Mouse (Mus musculus): Measurements from ENCODE around the gene Fmnl2. TPM values are rescaled to one million over a fixed set of nuclear protein-coding genes. Genes with fewer than 3 reads are reported as not detected.
A peak's percentile ranks its signal among the peaks of the same experiment; 100 is the strongest.

Gene Fmnl2
- polyA plus RNA-seq, 1 experiment = 3.9 TPM

DNA sequence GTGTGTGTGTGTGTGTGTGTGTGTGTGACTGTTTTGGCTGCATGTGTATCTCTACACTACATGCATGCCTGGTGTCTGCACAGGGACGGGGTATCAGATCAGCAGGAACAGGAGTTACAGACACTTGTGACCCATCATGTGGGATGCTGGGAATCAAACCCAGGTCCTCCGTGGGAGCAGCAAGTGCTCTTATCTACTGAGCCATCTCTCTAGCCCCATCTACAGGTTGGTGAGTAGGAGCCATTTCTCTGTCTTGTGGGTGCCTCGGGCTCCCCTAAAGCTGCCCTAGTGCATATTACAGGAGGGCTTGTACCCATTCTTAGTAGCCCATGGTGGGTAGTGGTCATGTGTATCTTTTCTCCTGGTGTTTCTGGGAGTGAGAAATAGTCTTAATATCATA, 90.7 kb downstream of the Fmnl2 start:
- Histone ChIP-seq H3K4me1 (ENCODE audit: control insufficient read depth, insufficient read depth, insufficient read length, low read length) (peaks cover 8% of the 10 kb centered on the region; the same call in 1 of the 2 replicates), H3K27ac (replicated peaks; ENCODE audit: low read depth, low read length) (no peak overlapping the region), H3K4me3 (ENCODE audit: insufficient read depth, low read depth, low read length) (no peak overlapping the region)

DNA sequence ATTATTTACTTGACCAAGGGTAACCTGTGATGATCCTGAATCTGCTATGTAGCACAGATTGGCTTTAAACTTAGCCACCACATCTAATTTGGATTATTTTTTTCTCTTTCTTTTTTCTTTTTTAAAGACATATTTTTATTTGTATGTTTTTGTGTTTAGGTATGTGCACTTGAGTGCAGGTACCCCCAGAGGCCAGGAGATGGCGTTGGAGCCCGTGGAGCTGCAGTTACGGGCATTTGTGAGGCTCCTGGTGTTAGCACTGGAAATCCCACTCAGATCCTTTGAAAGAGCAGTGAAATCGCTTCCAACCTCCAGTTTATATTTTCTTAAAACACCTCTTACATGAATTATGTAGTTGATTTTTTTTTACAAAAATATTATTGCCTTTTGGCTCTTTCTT, 91.9 kb downstream of the Fmnl2 start:
- Histone ChIP-seq H3K4me3 (ENCODE audit: insufficient read depth, low read depth, low read length) (no peak overlapping the region), H3K4me1 (ENCODE audit: control insufficient read depth, insufficient read depth, insufficient read length, low read length) (peaks cover 5% of the 10 kb centered on the region; the same call in 1 of the 2 replicates)

DNA sequence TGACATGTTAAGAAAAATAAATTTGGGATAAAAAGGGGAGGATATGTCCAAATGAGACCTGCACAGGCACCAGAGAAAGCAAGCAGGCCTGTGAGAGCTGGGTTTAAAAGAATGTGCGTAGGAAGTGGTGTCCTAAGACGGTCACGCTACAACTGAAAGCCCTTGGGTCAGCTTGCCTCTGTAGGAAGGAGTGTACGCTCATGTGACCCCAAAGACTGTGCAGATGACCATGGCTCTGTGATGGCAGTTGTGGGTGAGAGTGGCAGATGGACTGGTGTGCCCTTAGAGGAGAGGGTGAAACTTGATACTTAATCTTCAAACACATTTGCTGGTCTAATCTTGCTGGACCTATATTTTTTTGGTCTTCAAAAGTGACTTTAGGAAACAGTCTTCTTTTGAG, 92.6 kb downstream of the Fmnl2 start:
- Histone ChIP-seq H3K4me3 (ENCODE audit: insufficient read depth, low read depth, low read length) (no peak overlapping the region), H3K4me1 (ENCODE audit: control insufficient read depth, insufficient read depth, insufficient read length, low read length) (peaks cover 6% of the 10 kb centered on the region; the same call in 1 of the 2 replicates), H3K27ac (replicated peaks; ENCODE audit: low read depth, low read length) (no peak overlapping the region)

More for the DNA sequence above, 91.9 kb downstream of the Fmnl2 start:
- no peak overlapping the region for H3K27ac ChIP-seq (replicated peaks; ENCODE audit: low read depth, low read length)

GRCm38 (mm10) chr2:52952202-52952730, 94.6 kb downstream of the Fmnl2 start:
- H3K27ac ChIP-seq (replicated peaks; ENCODE audit: low read depth, low read length) = no peak overlapping the region
- H3K4me1 ChIP-seq (ENCODE audit: control insufficient read depth, insufficient read depth, insufficient read length, low read length) = peaks cover 11% of the 10 kb centered on the region; the same call in 1 of the 2 replicates
- H3K4me3 ChIP-seq (ENCODE audit: insufficient read depth, low read depth, low read length) = no peak overlapping the region

- H3K27ac ChIP-seq (replicated peaks; ENCODE audit: low read depth, low read length) = peak overlapping the region; percentile 67; the same call in 1 of the 2 replicates
- no peak overlapping the region for H3K4me3 ChIP-seq (ENCODE audit: insufficient read depth, low read depth, low read length)
- peaks cover 17% of the 10 kb centered on the region; the same call in 1 of the 2 replicates for H3K4me1 ChIP-seq (ENCODE audit: control insufficient read depth, insufficient read depth, insufficient read length, low read length)
These were observed 97.4 kb downstream of the Fmnl2 start for GRCm38 (mm10) chr2:52955090-52955489.

DNA sequence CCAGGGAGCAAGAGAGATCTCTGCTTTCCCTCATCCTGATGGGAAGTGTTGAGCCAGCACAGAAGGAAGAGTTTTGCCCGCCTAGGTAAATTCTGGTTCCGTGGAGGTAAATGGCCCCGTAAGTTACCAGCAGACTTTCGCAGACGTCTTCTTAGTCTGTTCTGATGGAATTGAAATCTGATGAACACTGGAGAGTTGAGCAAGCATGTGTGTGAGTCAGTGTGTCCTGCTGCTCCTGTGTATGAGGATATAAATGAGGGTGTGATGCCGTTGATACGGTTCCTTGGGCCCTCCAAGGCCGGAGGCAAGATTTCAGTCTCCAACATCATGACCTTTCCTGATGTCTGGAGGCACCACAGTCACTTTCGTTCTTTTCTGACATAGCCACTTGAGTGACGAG, 98.2 kb downstream of the Fmnl2 start:
- Histone ChIP-seq H3K4me1 (ENCODE audit: control insufficient read depth, insufficient read depth, insufficient read length, low read length) (peaks cover 19% of the 10 kb centered on the region), H3K27ac (replicated peaks; ENCODE audit: low read depth, low read length) (peak overlapping the region; percentile 45), H3K4me3 (ENCODE audit: insufficient read depth, low read depth, low read length) (no peak overlapping the region)

GRCm38 (mm10) chr2:52957771-52958534, 100.3 kb downstream of the Fmnl2 start:
- Histone ChIP-seq H3K4me1 (ENCODE audit: control insufficient read depth, insufficient read depth, insufficient read length, low read length) (peaks cover 19% of the 10 kb centered on the region), H3K4me3 (ENCODE audit: insufficient read depth, low read depth, low read length) (no peak overlapping the region), H3K27ac (replicated peaks; ENCODE audit: low read depth, low read length) (no peak overlapping the region; the same call in 1 of the 2 replicates)

- Histone ChIP-seq H3K4me3 (ENCODE audit: insufficient read depth, low read depth, low read length) (peak overlapping the region; percentile 11), H3K27ac (replicated peaks; ENCODE audit: low read depth, low read length) (peak overlapping the region; percentile 0; the same call in 1 of the 2 replicates), H3K4me1 (ENCODE audit: control insufficient read depth, insufficient read depth, insufficient read length, low read length) (peaks cover 19% of the 10 kb centered on the region)
These were observed 101.1 kb downstream of the Fmnl2 start for GRCm38 (mm10) chr2:52958535-52959290.

- Histone ChIP-seq H3K4me1 (ENCODE audit: control insufficient read depth, insufficient read depth, insufficient read length, low read length) (peaks cover 19% of the 10 kb centered on the region), H3K27ac (replicated peaks; ENCODE audit: low read depth, low read length) (0 out of 2 replicates have a peak overlapping the region, but pooled peaks have one; percentile 0), H3K4me3 (ENCODE audit: insufficient read depth, low read depth, low read length) (peak overlapping the region; percentile 11)
These were observed 101.6 kb downstream of the Fmnl2 start for GRCm38 (mm10) chr2:52959291-52959621.

DNA sequence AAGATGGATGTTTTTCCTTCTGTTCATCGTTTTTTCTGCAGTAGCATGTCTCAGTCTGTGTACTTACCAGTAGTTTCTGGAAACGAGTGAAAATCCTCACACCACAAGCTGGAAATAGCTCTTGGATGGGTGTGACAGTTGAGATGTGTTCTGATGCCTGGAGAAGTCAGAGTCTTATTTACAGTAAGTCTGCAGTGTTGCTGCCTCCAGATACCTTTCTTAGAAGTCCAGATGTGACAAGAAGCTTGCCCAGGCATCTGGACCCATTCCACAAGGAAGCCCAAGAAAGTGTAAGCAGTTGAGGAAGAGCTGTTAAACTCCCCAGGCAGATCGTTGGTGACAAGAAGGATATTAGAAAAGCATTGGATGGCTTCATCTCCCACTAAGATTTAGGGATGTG, 102.3 kb downstream of the Fmnl2 start:
- H3K4me3 ChIP-seq (ENCODE audit: insufficient read depth, low read depth, low read length) = no peak overlapping the region
- H3K27ac ChIP-seq (replicated peaks; ENCODE audit: low read depth, low read length) = no peak overlapping the region
- H3K4me1 ChIP-seq (ENCODE audit: control insufficient read depth, insufficient read depth, insufficient read length, low read length) = peaks cover 16% of the 10 kb centered on the region

DNA sequence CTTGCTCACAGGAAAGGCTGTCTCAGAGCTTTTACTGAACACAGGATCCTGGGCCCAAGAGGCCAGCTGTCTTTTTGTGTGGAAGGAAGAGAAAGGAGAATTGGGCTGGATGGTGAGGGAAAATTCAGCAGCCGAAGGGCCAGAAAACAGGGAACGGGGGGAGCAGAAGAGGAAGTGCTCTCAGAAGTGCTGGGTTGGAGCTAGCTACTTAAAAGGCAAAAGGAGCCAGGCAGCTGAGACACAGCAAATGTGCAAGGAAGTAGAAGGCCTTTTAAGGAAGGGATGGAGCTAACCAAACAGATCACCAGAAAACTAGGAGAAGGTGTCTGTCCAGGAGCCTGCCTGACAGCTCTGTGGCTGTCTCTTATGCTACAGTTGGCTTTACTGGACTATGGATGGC, 103.0 kb downstream of the Fmnl2 start:
- Histone ChIP-seq H3K4me3 (ENCODE audit: insufficient read depth, low read depth, low read length) (no peak overlapping the region), H3K4me1 (ENCODE audit: control insufficient read depth, insufficient read depth, insufficient read length, low read length) (peaks cover 15% of the 10 kb centered on the region), H3K27ac (replicated peaks; ENCODE audit: low read depth, low read length) (no peak overlapping the region)

- H3K4me3 ChIP-seq (ENCODE audit: insufficient read depth, low read depth, low read length) = no peak overlapping the region
- H3K4me1 ChIP-seq (ENCODE audit: control insufficient read depth, insufficient read depth, insufficient read length, low read length) = peaks cover 10% of the 10 kb centered on the region
- no peak overlapping the region for H3K27ac ChIP-seq (replicated peaks; ENCODE audit: low read depth, low read length)
These were observed 105.8 kb downstream of the Fmnl2 start for GRCm38 (mm10) chr2:52963439-52963838.

GRCm38 (mm10) chr2:52964386-52964928, 106.8 kb downstream of the Fmnl2 start:
- Histone ChIP-seq H3K4me3 (ENCODE audit: insufficient read depth, low read depth, low read length) (no peak overlapping the region), H3K4me1 (ENCODE audit: control insufficient read depth, insufficient read depth, insufficient read length, low read length) (peaks cover 16% of the 10 kb centered on the region), H3K27ac (replicated peaks; ENCODE audit: low read depth, low read length) (no peak overlapping the region)

DNA sequence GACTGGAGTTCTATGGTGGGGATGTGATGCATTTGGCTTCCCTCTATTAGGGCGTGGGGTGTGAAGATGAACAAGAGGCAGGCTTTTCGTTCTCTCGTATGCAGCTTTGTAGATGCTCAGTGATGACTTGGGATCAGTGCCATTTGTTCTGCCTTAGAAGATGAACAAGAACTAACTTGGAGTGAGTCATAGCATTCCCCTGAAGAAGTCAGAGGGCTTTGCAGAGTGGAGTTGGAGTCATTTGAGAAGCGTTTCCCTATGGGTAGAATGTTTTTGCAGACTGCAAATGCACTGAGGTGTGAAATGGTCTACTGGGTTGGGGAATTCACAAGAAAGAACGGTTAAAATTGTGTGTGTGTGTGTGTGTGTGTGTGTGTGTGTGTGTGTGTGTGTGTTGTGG, 108.6 kb downstream of the Fmnl2 start:
- H3K4me1 ChIP-seq (ENCODE audit: control insufficient read depth, insufficient read depth, insufficient read length, low read length) = peaks cover 11% of the 10 kb centered on the region; the same call in 1 of the 2 replicates
- H3K27ac ChIP-seq (replicated peaks; ENCODE audit: low read depth, low read length) = no peak overlapping the region
- H3K4me3 ChIP-seq (ENCODE audit: insufficient read depth, low read depth, low read length) = no peak overlapping the region

DNA sequence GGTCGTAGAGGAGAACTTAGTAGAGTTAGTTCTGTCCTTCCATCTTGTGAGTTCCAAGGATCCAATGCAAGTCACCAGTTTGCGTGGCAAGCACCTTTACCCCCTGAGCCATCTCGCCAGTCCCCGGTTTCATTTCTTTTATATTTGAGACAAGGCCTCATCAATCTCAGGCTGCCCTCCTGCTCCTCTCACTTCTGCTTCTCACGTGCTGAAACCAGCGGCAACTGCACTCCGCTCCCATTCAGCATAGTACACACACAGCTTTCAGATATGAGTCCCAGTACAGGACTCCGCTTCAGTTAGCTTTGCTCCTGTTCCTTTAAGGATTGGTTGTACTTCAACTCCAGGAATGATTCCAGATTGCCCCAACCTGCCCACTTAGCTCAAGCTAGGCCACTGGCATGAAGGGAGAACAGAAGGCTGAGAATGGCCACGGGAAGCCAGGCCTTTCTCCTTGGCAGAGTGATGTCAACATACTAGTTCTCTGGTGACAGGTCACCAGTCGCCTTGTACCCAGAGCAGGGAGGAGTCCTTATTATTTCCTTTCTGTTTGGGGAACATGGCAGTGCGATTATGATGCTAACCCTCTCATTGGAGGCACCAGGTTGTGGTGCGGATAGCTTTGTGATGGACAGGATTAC, 109.3 kb downstream of the Fmnl2 start:
- Histone ChIP-seq H3K4me1 (ENCODE audit: control insufficient read depth, insufficient read depth, insufficient read length, low read length) (peaks cover 11% of the 10 kb centered on the region; the same call in 1 of the 2 replicates), H3K4me3 (ENCODE audit: insufficient read depth, low read depth, low read length) (no peak overlapping the region), H3K27ac (replicated peaks; ENCODE audit: low read depth, low read length) (no peak overlapping the region)

Measured in brown adipose tissue, adult 24 weeks (tissue).